Mouse (Mus musculus) lung, embryonic 15.5 days (tissue): ENCODE measurements around the gene Ggt6. TPM values are rescaled to one million over a fixed set of nuclear protein-coding genes. Genes with fewer than 3 reads are reported as not detected.

Experiments used
- ATAC-seq: fragments of 200-750 bp; cut with Nextera tagmentation; 2 replicates; pipeline ENCODE4 v1.8.0; 2017; ENCODE audit warnings: moderate number of reproducible peaks, borderline replicate concordance; ENCODE audit not compliant: low FRiP score, low TSS enrichment; ENCODE audit errors: extremely low read depth
- H3K27ac ChIP-seq: fragments of 300-500 bp; sonication (generic); 2 replicates; pipeline ENCODE4 v1.5.1; 2015; ENCODE audit warnings: moderate library complexity, mild to moderate bottlenecking, inconsistent platforms
- H3K27me3 ChIP-seq: fragments of 300-500 bp; sonication (generic); 2 replicates; pipeline ENCODE4 v1.6.1; 2015; ENCODE audit warnings: inconsistent platforms
- H3K36me3 ChIP-seq: fragments of 300-500 bp; sonication (generic); 2 replicates; pipeline ENCODE4 v1.6.1; 2015; ENCODE audit warnings: inconsistent platforms
- H3K4me1 ChIP-seq: fragments of 300-500 bp; sonication (generic); 2 replicates; pipeline ENCODE4 v1.6.1; 2015; ENCODE audit warnings: inconsistent platforms
- H3K4me2 ChIP-seq: fragments of 300-500 bp; sonication (generic); 2 replicates; pipeline ENCODE4 v1.6.1; 2015; ENCODE audit warnings: inconsistent platforms, mild to moderate bottlenecking, moderate library complexity
- H3K4me3 ChIP-seq: fragments of 300-500 bp; sonication (generic); 2 replicates; pipeline ENCODE4 v1.5.1; 2015; ENCODE audit warnings: mild to moderate bottlenecking, inconsistent platforms
- H3K9ac ChIP-seq: fragments of 300-500 bp; sonication (generic); 2 replicates; pipeline ENCODE4 v1.6.1; 2015; ENCODE audit warnings: inconsistent platforms
- H3K9me3 ChIP-seq: fragments of 300-500 bp; sonication (generic); 2 replicates; pipeline ENCODE4 v1.6.1; 2016; ENCODE audit warnings: inconsistent platforms
- WGBS: fragments of 180-500 bp; shearing (Covaris S2); methylation state at CpG from one replicate; pipeline ENCODE4 v1.1.7; 2015; 5-methylcytosine and 5-hydroxymethylcytosine counted together
- polyA plus RNA-seq: library from polyadenylated mRNA; unstranded; fragments of >200 nt; fragmentation: Nextera tagmentation; extraction: Ambion mirVana; gene quantifications from 2 replicates; pipeline ENCODE4 v1.2.1, GENCODE M21; 2015

The Ggt6 gene
- polyA plus RNA-seq, 1 experiment from 2014 or later = 0.26 TPM

DNA sequence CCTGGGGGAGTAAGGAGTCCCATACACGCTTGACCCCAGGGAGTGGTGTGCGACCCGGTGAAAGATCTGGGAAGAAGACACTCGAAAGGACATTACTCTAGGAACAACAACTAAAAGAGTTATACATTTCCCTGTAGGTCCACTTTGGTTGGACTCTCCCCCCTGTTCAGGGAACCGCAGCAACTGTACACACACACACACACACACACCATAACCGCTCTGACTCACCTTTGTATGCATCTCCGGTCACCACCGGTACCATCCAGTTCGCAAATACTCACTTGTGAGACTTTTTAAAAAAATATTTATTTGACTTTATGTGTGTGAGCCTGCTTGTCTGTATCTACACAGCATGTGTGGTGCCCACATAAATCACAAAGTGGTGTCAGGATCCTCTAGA lies 23.4 kb upstream of the Ggt6 start:
- no peak overlapping the region for H3K9ac ChIP-seq
- H3K4me1 ChIP-seq = peaks cover 51% of the 10 kb centered on the region
- no peaks in the 10 kb centered on the region for H3K27me3 ChIP-seq
- 0 out of 2 replicates have a peak overlapping the region, but pooled peaks have one; percentile 45 for H3K27ac ChIP-seq
- peak overlapping the region; percentile 95 for H3K4me3 ChIP-seq
- peak overlapping the region; percentile 95 for H3K4me2 ChIP-seq
- ATAC-seq = no peak
- no peaks in the 10 kb centered on the region for H3K36me3 ChIP-seq
- 16% methylated on average over 9 of the region's 9 CpGs for WGBS
- H3K9me3 ChIP-seq = no peaks in the 10 kb centered on the region

GRCm38 (mm10) chr11:72413016-72413415 lies 22.3 kb upstream of the Ggt6 start:
- Histone ChIP-seq H3K9ac (no peak overlapping the region), H3K4me1 (peaks cover 40% of the 10 kb centered on the region), H3K4me3 (no peak overlapping the region), H3K27ac (0 out of 2 replicates have a peak overlapping the region, but pooled peaks have one; percentile 31), H3K27me3 (no peaks in the 10 kb centered on the region), H3K4me2 (no peak overlapping the region), H3K36me3 (no peaks in the 10 kb centered on the region), H3K9me3 (no peaks in the 10 kb centered on the region)
- WGBS = 47% methylated on average over 7 of the region's 7 CpGs
- no peak for ATAC-seq

DNA sequence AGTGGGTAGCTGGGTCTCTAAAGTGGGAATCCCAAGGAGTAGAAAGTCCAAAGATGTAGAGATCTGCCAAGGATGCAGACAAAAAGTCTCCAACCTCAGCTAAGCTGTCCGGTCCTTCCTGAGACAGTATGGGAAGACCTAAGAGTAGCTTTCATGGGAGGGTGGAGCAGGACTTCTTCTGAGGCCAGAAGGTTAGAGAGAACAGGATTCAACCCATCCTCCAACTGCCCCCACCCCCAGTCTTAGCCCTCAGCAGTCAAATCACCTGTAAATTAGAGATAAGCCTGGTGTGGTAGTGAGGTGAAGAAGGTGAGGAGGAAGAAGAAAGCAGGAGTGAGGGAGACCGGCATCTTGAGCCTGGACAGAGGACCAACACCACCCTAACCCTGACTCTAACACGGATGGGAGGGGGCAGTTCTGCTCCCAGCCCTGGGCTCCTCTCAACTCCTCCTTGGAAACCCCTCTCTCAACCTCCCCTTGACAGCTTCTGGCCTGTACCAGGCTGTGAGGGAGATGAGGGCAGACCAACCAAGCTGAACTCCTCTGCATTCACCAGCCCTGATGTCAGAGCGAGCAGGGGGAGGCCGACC lies 21.6 kb upstream of the Ggt6 start:
- Histone ChIP-seq H3K4me2 (no peak overlapping the region), H3K9me3 (no peaks in the 10 kb centered on the region), H3K27me3 (no peaks in the 10 kb centered on the region), H3K4me1 (peaks cover 34% of the 10 kb centered on the region), H3K9ac (no peak overlapping the region), H3K4me3 (no peak overlapping the region), H3K36me3 (no peaks in the 10 kb centered on the region), H3K27ac (no peak overlapping the region)
- WGBS = 62% methylated on average over 5 of the region's 5 CpGs
- ATAC-seq = no peak

- H3K4me3 ChIP-seq = no peak overlapping the region
- no peak overlapping the region for H3K4me2 ChIP-seq
- no peak overlapping the region for H3K9ac ChIP-seq
- H3K27me3 ChIP-seq = no peaks in the 10 kb centered on the region
- no peaks in the 10 kb centered on the region for H3K36me3 ChIP-seq
- ATAC-seq = no peak
- H3K4me1 ChIP-seq = peaks cover 19% of the 10 kb centered on the region
- no peak overlapping the region for H3K27ac ChIP-seq
- 52% methylated on average over 8 of the region's 8 CpGs for WGBS
- no peaks in the 10 kb centered on the region for H3K9me3 ChIP-seq
Measured at GRCm38 (mm10) chr11:72415155-72415554, 20.2 kb upstream of the Ggt6 start.

GRCm38 (mm10) chr11:72416666-72417065 lies 18.7 kb upstream of the Ggt6 start:
- ATAC-seq = no peak
- Histone ChIP-seq H3K4me2 (no peak overlapping the region), H3K36me3 (no peaks in the 10 kb centered on the region), H3K4me1 (peaks cover 19% of the 10 kb centered on the region), H3K27ac (no peak overlapping the region), H3K9ac (no peak overlapping the region), H3K4me3 (no peak overlapping the region), H3K9me3 (no peaks in the 10 kb centered on the region), H3K27me3 (no peaks in the 10 kb centered on the region)
- 66% methylated on average over 5 of the region's 5 CpGs for WGBS

DNA sequence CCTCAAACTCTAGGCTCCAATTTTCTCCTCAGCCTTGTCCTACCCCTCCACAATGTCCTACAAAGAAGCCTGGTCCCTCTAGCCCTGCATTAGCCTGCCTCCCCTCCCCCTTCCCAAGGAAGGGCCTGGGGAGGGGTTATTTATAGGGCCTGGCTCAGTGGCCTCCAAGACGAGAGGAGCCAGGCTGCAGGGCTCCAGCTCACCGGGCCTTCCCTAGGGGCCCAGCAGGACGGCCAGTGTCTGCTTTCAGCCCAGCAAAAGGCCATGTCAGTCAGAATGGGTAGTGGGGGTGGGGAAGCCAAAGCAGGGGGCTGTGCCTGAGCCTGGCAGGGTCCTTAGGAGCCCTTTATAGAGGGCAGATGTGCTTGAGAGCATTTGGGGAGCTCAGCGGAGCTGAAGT lies 17.9 kb upstream of the Ggt6 start:
- Histone ChIP-seq H3K36me3 (no peaks in the 10 kb centered on the region), H3K27ac (no peak overlapping the region), H3K9ac (no peak overlapping the region), H3K9me3 (no peaks in the 10 kb centered on the region), H3K4me1 (peaks cover 12% of the 10 kb centered on the region), H3K27me3 (no peaks in the 10 kb centered on the region), H3K4me3 (no peak overlapping the region), H3K4me2 (no peak overlapping the region)
- no peak for ATAC-seq
- 41% methylated on average over 4 of the region's 4 CpGs for WGBS

DNA sequence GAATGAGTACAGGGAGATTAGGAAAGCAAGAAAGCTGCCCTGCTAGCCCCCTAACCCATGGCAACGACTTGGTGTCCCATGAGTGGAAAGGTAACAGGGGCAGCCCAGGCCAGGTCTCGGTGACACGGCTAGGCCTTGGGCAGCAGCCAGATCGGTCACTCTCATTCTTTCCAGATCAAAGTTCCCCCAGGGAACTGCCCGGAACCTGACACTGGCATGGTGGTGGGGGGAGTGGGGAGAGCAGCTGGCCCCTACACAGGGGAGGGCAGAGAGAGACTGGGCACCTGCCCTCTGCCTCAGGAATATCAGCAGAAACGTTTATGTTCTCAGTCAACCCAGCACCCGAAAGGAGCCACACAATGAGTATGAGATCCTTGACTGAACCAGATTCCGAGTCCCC lies 17.1 kb upstream of the Ggt6 start:
- Histone ChIP-seq H3K36me3 (no peaks in the 10 kb centered on the region), H3K27me3 (no peaks in the 10 kb centered on the region), H3K4me3 (no peak overlapping the region), H3K9ac (no peak overlapping the region), H3K4me1 (peaks cover 4% of the 10 kb centered on the region), H3K9me3 (no peaks in the 10 kb centered on the region), H3K4me2 (no peak overlapping the region), H3K27ac (no peak overlapping the region)
- ATAC-seq = no peak
- WGBS = 56% methylated on average over 8 of the region's 8 CpGs

- no peak for ATAC-seq
- Histone ChIP-seq H3K9me3 (no peaks in the 10 kb centered on the region), H3K36me3 (no peaks in the 10 kb centered on the region), H3K27ac (no peak overlapping the region), H3K9ac (no peak overlapping the region), H3K27me3 (no peaks in the 10 kb centered on the region), H3K4me1 (no peaks in the 10 kb centered on the region; the same call in 1 of the 2 replicates), H3K4me2 (no peak overlapping the region), H3K4me3 (no peak overlapping the region)
- WGBS = 88% methylated on average over 6 of the region's 6 CpGs
Measured at GRCm38 (mm10) chr11:72419006-72419405, 16.3 kb upstream of the Ggt6 start.

- no peak for ATAC-seq
- no peaks in the 10 kb centered on the region for H3K36me3 ChIP-seq
- no peak overlapping the region for H3K4me2 ChIP-seq
- WGBS = 83% methylated on average over 6 of the region's 6 CpGs
- no peaks in the 10 kb centered on the region for H3K27me3 ChIP-seq
- H3K4me1 ChIP-seq = no peaks in the 10 kb centered on the region; the same call in 1 of the 2 replicates
- H3K9ac ChIP-seq = no peak overlapping the region
- H3K9me3 ChIP-seq = no peaks in the 10 kb centered on the region
- no peak overlapping the region for H3K27ac ChIP-seq
- no peak overlapping the region for H3K4me3 ChIP-seq
Measured at GRCm38 (mm10) chr11:72420460-72421122, 14.7 kb upstream of the Ggt6 start.

GRCm38 (mm10) chr11:72421518-72422278 lies 13.6 kb upstream of the Ggt6 start:
- no peak for ATAC-seq
- no peaks in the 10 kb centered on the region for H3K27me3 ChIP-seq

GRCm38 (mm10) chr11:72423686-72424085 lies 11.6 kb upstream of the Ggt6 start:
- Histone ChIP-seq H3K4me1 (no peaks in the 10 kb centered on the region), H3K9me3 (no peaks in the 10 kb centered on the region), H3K4me2 (no peak overlapping the region), H3K27me3 (no peaks in the 10 kb centered on the region), H3K27ac (no peak overlapping the region), H3K4me3 (no peak overlapping the region), H3K9ac (no peak overlapping the region), H3K36me3 (no peaks in the 10 kb centered on the region)
- 83% methylated on average over 4 of the region's 4 CpGs for WGBS
- ATAC-seq = no peak

More at GRCm38 (mm10) chr11:72421518-72422278, 13.6 kb upstream of the Ggt6 start:
- Histone ChIP-seq H3K36me3 (no peaks in the 10 kb centered on the region), H3K4me3 (no peak overlapping the region), H3K9me3 (no peaks in the 10 kb centered on the region), H3K4me2 (no peak overlapping the region), H3K4me1 (no peaks in the 10 kb centered on the region), H3K27ac (no peak overlapping the region), H3K9ac (no peak overlapping the region)
- WGBS = 85% methylated on average over 11 of the region's 11 CpGs

DNA sequence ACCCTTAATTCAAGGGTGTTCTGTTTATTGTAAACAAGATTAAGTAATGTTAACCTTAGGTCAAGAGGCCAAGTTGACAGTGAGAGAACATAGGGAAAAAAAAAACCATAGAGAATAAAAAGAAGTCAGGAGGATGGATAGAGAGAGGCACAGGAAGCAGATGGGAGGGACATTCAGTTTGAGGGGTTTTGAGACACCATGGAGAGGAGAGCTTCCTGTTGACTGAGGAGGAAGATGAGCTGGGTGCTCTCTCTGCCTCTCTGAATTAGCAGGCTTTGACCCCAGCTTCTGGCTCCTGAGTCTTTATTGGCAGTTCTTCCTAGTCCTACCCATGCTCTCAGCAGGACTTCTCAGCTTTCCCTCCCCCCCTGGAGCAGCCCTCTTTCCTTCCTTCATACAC lies 10.1 kb upstream of the Ggt6 start:
- Histone ChIP-seq H3K36me3 (no peaks in the 10 kb centered on the region), H3K27me3 (no peaks in the 10 kb centered on the region)
- no peak for ATAC-seq

More for the DNA sequence above, 10.1 kb upstream of the Ggt6 start:
- Histone ChIP-seq H3K4me3 (no peak overlapping the region), H3K27ac (no peak overlapping the region), H3K4me2 (no peak overlapping the region), H3K9ac (no peak overlapping the region), H3K9me3 (no peaks in the 10 kb centered on the region), H3K4me1 (peaks cover 3% of the 10 kb centered on the region; the same call in 1 of the 2 replicates)
